8 mouse cellular contexts compared by ENCODE assay signal in genomic region chr4:88035361-88035760, GRCm38 (mm10). TPM values are rescaled to one million over a fixed set of nuclear protein-coding genes. Genes with fewer than 3 reads are reported as not detected.
DNase-seq lines count a peak whose midpoint lies in the region; ATAC-seq and TF ChIP-seq lines count a peak whose summit lies in the region.

No protein-coding gene starts in this region.

- 0 out of 2 replicates have a peak, but pooled peaks cover 4% of the 10 kb centered on the region for H3K27me3 ChIP-seq in embryonic facial prominence, embryonic 12.5 days
- peaks cover 5% of the 10 kb centered on the region for H3K27me3 ChIP-seq in neural tube, embryonic 15.5 days (replicated peaks)

- H3K4me1 ChIP-seq in embryonic facial prominence, embryonic 12.5 days, result peaks cover 8% of the 10 kb centered on the region; the same call in 1 of the 2 replicates
- H3K4me1 ChIP-seq in lung, adult 2 months (ENCODE audit: control insufficient read depth, insufficient read depth, low read length), result peaks cover 6% of the 10 kb centered on the region
- H3K4me1 ChIP-seq in neural tube, embryonic 15.5 days, result peaks cover 26% of the 10 kb centered on the region

- no peaks in the 10 kb centered on the region for H3K9me3 ChIP-seq in embryonic facial prominence, embryonic 12.5 days
- no peaks in the 10 kb centered on the region for H3K9me3 ChIP-seq in neural tube, embryonic 15.5 days (replicated peaks)

- peak overlapping the region; percentile 69 for H3K4me2 ChIP-seq in embryonic facial prominence, embryonic 12.5 days (replicated peaks)
- H3K4me2 ChIP-seq in neural tube, embryonic 15.5 days, result peak overlapping the region; percentile 93

- H3K36me3 ChIP-seq in embryonic facial prominence, embryonic 12.5 days, result no peaks in the 10 kb centered on the region
- no peaks in the 10 kb centered on the region for H3K36me3 ChIP-seq in neural tube, embryonic 15.5 days

- H3K4me3 ChIP-seq in embryonic facial prominence, embryonic 12.5 days, result 0 out of 2 replicates have a peak overlapping the region, but pooled peaks have one; percentile 18
- H3K4me3 ChIP-seq in lung, adult 2 months (replicated peaks; ENCODE audit: extremely low read depth, low read depth, low read length), result no peak overlapping the region
- peak overlapping the region; percentile 25 for H3K4me3 ChIP-seq in neural tube, embryonic 15.5 days (replicated peaks)

- ATAC-seq in CD4-positive, CD25-positive, alpha-beta regulatory T cell, adult 4 months, result peak; percentile 23
- no peak for ATAC-seq in embryonic facial prominence, embryonic 12.5 days (ENCODE audit: insufficient number of reproducible peaks, insufficient read depth, low FRiP score, low TSS enrichment)
- ATAC-seq in neural tube, embryonic 15.5 days (ENCODE audit: low FRiP score), result no peak
- no peak for ATAC-seq in erythroid progenitor cell, adult 5-6 weeks (replicated peaks; ENCODE audit: low FRiP score, poor library complexity, severe bottlenecking)

- no peak overlapping the region for H3K27ac ChIP-seq in embryonic facial prominence, embryonic 12.5 days
- no peak overlapping the region for H3K27ac ChIP-seq in neural tube, embryonic 15.5 days (replicated peaks)

- peak; percentile 36 to 47 for DNase-seq in adrenal gland, adult 18-20 months (ENCODE audit: low spot score in 2 of 2)
- peak; percentile 40 to 58 for DNase-seq in heart, postnatal 14 days
- DNase-seq in kidney, postnatal 25 days, result peak; percentile 58 to 65
- peak; percentile 31 for DNase-seq in lung, adult 2 months

- TF ChIP-seq CTCF in lung, adult 2 months (IDR thresholded peaks at IDR 0.05; ENCODE audit: insufficient read depth, low read length), result peak; percentile 38; the same call in 1 of the 2 replicates

- H3K9ac ChIP-seq in embryonic facial prominence, embryonic 12.5 days, result no peak overlapping the region
- no peak overlapping the region for H3K9ac ChIP-seq in neural tube, embryonic 15.5 days (replicated peaks)

- no peak for TF ChIP-seq POLR2A in lung, adult 2 months (IDR thresholded peaks at IDR 0.05; ENCODE audit: borderline replicate concordance, extremely low read depth, low read depth, low read length)

- intact Hi-C loops in heart, postnatal 14 days (cut with DNase I), result loop anchor here (2.0 to 10.0 kb wide), 4 partner anchors 251 to 507 kb away; no protein-coding TSS in a partner anchor

- WGBS in embryonic facial prominence, embryonic 12.5 days, result under 1% methylated on average over 11 of the region's 11 CpGs
- WGBS in lung, adult 2 months, result 1% methylated on average over 11 of the region's 11 CpGs
- under 1% methylated on average over 11 of the region's 11 CpGs for WGBS in neural tube, embryonic 15.5 days

RNA-seq across cellular contexts. Expression of gene Mllt3, which starts 2.2 kb away (rescaled TPM):
- 100 to 1,000 TPM; 119 to 131 TPM for polyA plus RNA-seq in CD4-positive, CD25-positive, alpha-beta regulatory T cell, adult 4 months (2017; shearing (Covaris generic))
- total RNA-seq in adrenal gland, adult 18-20 months (2021), result 10 to 100 TPM; 27.6 to 28.6 TPM
- 70.3 and 79.8 TPM in 2 replicates for polyA plus RNA-seq in embryonic facial prominence, embryonic 12.5 days (2016; fragmentation: Nextera tagmentation; extraction: Ambion mirVana)
- 10 to 100 TPM; 11.1 to 12.4 TPM for total RNA-seq in heart, postnatal 14 days (2021)
- 6.7 and 8.5 TPM in 2 replicates for polyA plus RNA-seq in lung, adult 2 months (2012; rRNA removed)
- 62.3 and 69.0 TPM in 2 replicates for polyA plus RNA-seq in neural tube, embryonic 15.5 days (2015; fragmentation: Nextera tagmentation; extraction: Ambion mirVana)
- 16.9 and 27.7 TPM in 2 replicates for total RNA-seq in erythroid progenitor cell, adult 5-6 weeks (2015; ENCODE audit: low replicate concordance)
- 31.3 and 37.0 TPM in 2 replicates for total RNA-seq in erythroid progenitor cell, adult 5-6 weeks (2017; ENCODE audit: low replicate concordance)

RNA-seq across cellular contexts. Expression of gene Focad, which starts 59.1 kb away (rescaled TPM):
- polyA plus RNA-seq in CD4-positive, CD25-positive, alpha-beta regulatory T cell, adult 4 months (2017; shearing (Covaris generic)), result 10 to 100 TPM; 16.4 to 18.4 TPM
- 10 to 100 TPM; 19.7 to 26.3 TPM for total RNA-seq in adrenal gland, adult 18-20 months (2021)
- 15.4 TPM in 2 replicates for polyA plus RNA-seq in embryonic facial prominence, embryonic 12.5 days (2016; fragmentation: Nextera tagmentation; extraction: Ambion mirVana)
- total RNA-seq in heart, postnatal 14 days (2021), result 10 to 100 TPM; 14.6 to 14.7 TPM
- polyA plus RNA-seq in lung, adult 2 months (2012; rRNA removed), result 5.8 and 9.5 TPM in 2 replicates
- 12.2 and 15.4 TPM in 2 replicates for polyA plus RNA-seq in neural tube, embryonic 15.5 days (2015; fragmentation: Nextera tagmentation; extraction: Ambion mirVana)
- 4.0 and 13.4 TPM in 2 replicates for total RNA-seq in erythroid progenitor cell, adult 5-6 weeks (2015; ENCODE audit: low replicate concordance)
- total RNA-seq in erythroid progenitor cell, adult 5-6 weeks (2017; ENCODE audit: low replicate concordance), result 3.7 and 5.4 TPM in 2 replicates
